9 mouse cellular contexts compared by ENCODE assay signal in genomic region chr13:37853441-37853840, GRCm38 (mm10).
A peak's percentile ranks its signal among the peaks of the same experiment; 100 is the strongest.
DNase-seq lines count a peak whose midpoint lies in the region; ATAC-seq and TF ChIP-seq lines count a peak whose summit lies in the region.
"Had no signal": no experiment of that assay in that cellular context is flagged by ENCODE, and none has a peak within 500 bp of the region (broad histone marks: within the 10 kb centered on the region; RNA-seq: fewer than 3 reads in every experiment).

No protein-coding gene starts in this region.

- ATAC-seq in kidney, postnatal 0 days (replicated peaks; ENCODE audit: low FRiP score, low read depth): no peak

- WGBS in kidney, postnatal 0 days: 44% methylated on average over 4 of the region's 4 CpGs
- 45% methylated on average over 4 of the region's 4 CpGs for WGBS in embryonic facial prominence, embryonic 10.5 days

- H3K4me1 ChIP-seq in kidney, postnatal 0 days (replicated peaks; ENCODE audit: insufficient read depth, low read length): peaks cover 35% of the 10 kb centered on the region
- H3K4me1 ChIP-seq in ES-Bruce4 (ENCODE audit: control insufficient read depth, insufficient read depth, low read length): peaks cover 5% of the 10 kb centered on the region
- peaks cover 39% of the 10 kb centered on the region for H3K4me1 ChIP-seq in embryonic facial prominence, embryonic 10.5 days

- no peak overlapping the region for H3K4me2 ChIP-seq in kidney, postnatal 0 days (ENCODE audit: low read length)

- TF ChIP-seq CTCF in kidney, postnatal 0 days (IDR thresholded peaks at IDR 0.05; ENCODE audit: low read depth): no peak
- TF ChIP-seq CTCF in ES-Bruce4 (IDR thresholded peaks at IDR 0.05; ENCODE audit: low read depth, low read length): no peak

- peak; percentile 29 for DNase-seq in kidney, postnatal 0 days (ENCODE audit: low spot score)
- DNase-seq in kidney, adult 18-20 months: no peak
- DNase-seq in embryonic facial prominence, embryonic 10.5 days (ENCODE audit: low spot score): no peak
- peak; percentile 74 for DNase-seq in naive thymus-derived CD4-positive, alpha-beta T cell, adult 2 months (ENCODE audit: low read depth)
- no peak for DNase-seq in right cerebral cortex, adult 18-20 months
- no peak for DNase-seq in layer of hippocampus, adult 9-11 months
- no peak for DNase-seq in testis, postnatal 10 days (ENCODE audit: low spot score)

- no peaks in the 10 kb centered on the region for H3K27me3 ChIP-seq in kidney, postnatal 0 days (ENCODE audit: insufficient read depth, low read length)
- H3K27me3 ChIP-seq in ES-Bruce4 (ENCODE audit: control insufficient read depth, insufficient read depth, low read length, poor library complexity, severe bottlenecking): no peaks in the 10 kb centered on the region
- H3K27me3 ChIP-seq in embryonic facial prominence, embryonic 10.5 days (replicated peaks; ENCODE audit: low read depth, poor library complexity, severe bottlenecking): no peaks in the 10 kb centered on the region
- H3K27me3 ChIP-seq: hindbrain, embryonic 12.5 days had no signal

- H3K4me3 ChIP-seq in kidney, postnatal 0 days (replicated peaks; ENCODE audit: low read depth, low read length): no peak overlapping the region
- 0 out of 2 replicates have a peak overlapping the region, but pooled peaks have one; percentile 16 for H3K4me3 ChIP-seq in ES-Bruce4 (ENCODE audit: low read depth, low read length)
- H3K4me3 ChIP-seq in embryonic facial prominence, embryonic 10.5 days: peak overlapping the region; percentile 50

- no peak for TF ChIP-seq EP300 in ES-Bruce4 (IDR thresholded peaks at IDR 0.05; ENCODE audit: insufficient read depth, low read depth, low read length)

- H3K36me3 ChIP-seq in kidney, postnatal 0 days (ENCODE audit: insufficient read depth, low read length): no peaks in the 10 kb centered on the region
- no peaks in the 10 kb centered on the region for H3K36me3 ChIP-seq in ES-Bruce4 (ENCODE audit: control insufficient read depth, insufficient read depth, low read length, poor library complexity, severe bottlenecking)
- H3K36me3 ChIP-seq in embryonic facial prominence, embryonic 10.5 days (replicated peaks): no peaks in the 10 kb centered on the region
- H3K36me3 ChIP-seq: hindbrain, embryonic 12.5 days had no signal

- no peaks in the 10 kb centered on the region for H3K9me3 ChIP-seq in kidney, postnatal 0 days (replicated peaks; ENCODE audit: low read length)
- H3K9me3 ChIP-seq in ES-Bruce4 (replicated peaks; ENCODE audit: control insufficient read depth, insufficient read depth, low read length, poor library complexity, severe bottlenecking): no peaks in the 10 kb centered on the region
- no peaks in the 10 kb centered on the region for H3K9me3 ChIP-seq in embryonic facial prominence, embryonic 10.5 days
- H3K9me3 ChIP-seq: hindbrain, embryonic 12.5 days had no signal

- TF ChIP-seq POLR2A in ES-Bruce4 (IDR thresholded peaks at IDR 0.05; ENCODE audit: insufficient read depth, low read length): no peak

- no peak overlapping the region; the same call in 1 of the 2 replicates for H3K27ac ChIP-seq in kidney, postnatal 0 days
- H3K27ac ChIP-seq in ES-Bruce4 (ENCODE audit: insufficient read depth, low read length): peak overlapping the region; percentile 92
- peak overlapping the region; percentile 76; the same call in 1 of the 2 replicates for H3K27ac ChIP-seq in embryonic facial prominence, embryonic 10.5 days (replicated peaks)
- H3K27ac ChIP-seq: hindbrain, embryonic 12.5 days had no signal

- no peak overlapping the region for H3K9ac ChIP-seq in kidney, postnatal 0 days (ENCODE audit: low read depth, low read length)
- H3K9ac ChIP-seq in ES-Bruce4 (ENCODE audit: low read depth, poor library complexity, severe bottlenecking): no peak overlapping the region
- H3K9ac ChIP-seq: hindbrain, embryonic 12.5 days had no signal

Comparison
In these comparisons a context has a peak if more than half of its experiments do, and no peak if none do; other contexts are left out.
1. DNase-seq: peak in kidney, postnatal 0 days (single experiment) and naive thymus-derived CD4-positive, alpha-beta T cell, adult 2 months (single experiment); none in kidney, adult 18-20 months (single experiment), embryonic facial prominence, embryonic 10.5 days (single experiment), right cerebral cortex, adult 18-20 months (single experiment), layer of hippocampus, adult 9-11 months (single experiment) and testis, postnatal 10 days (single experiment).